Mouse (Mus musculus) E14TG2a.4 (cell line): ENCODE measurements around the gene Git1.

ENCODE experiments used
- CTCF ChIP-seq: conservative IDR thresholded peaks from 2 replicates; pipeline ENCODE4 v1.5.1; 2014; ENCODE audit warnings: low read length
- NANOG ChIP-seq: IDR thresholded peaks from 2 replicates; pipeline ENCODE4 v1.6.1; 2014; ENCODE audit warnings: borderline replicate concordance, low read length, mixed read lengths
- POU5F1 ChIP-seq: IDR thresholded peaks from 2 replicates; pipeline ENCODE4 v1.6.1; 2014; ENCODE audit warnings: low read length, borderline replicate concordance

DNA sequence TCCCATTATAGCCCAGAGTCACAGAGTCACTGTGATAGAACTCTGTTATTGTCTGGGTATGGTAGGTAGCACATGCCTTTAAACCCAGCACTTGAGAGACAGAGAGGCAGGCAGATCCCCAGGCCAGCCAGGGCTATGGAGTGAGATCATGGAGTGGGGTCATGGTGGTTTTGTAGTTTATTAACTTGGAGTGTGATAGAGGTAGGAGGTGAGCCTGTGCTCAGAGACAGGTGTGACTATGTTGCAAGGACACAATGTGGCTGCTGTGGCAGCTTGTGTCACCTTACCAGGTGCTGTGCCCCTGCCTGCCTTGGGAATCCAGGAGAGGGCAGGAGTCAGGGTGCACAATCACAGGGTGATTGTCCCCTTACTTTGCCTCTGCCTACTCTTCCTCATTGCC is 2.1 kb downstream of the Git1 start:
- TF ChIP-seq CTCF (no peak), NANOG (no peak), POU5F1 (no peak)
